Comparison of ENCODE assay signal across 14 mouse cellular contexts in genomic region chr5:116486135-116486534, GRCm38 (mm10).
"Had no signal": no experiment of that assay in that cellular context is flagged by ENCODE, and none has a peak within 500 bp of the region (broad histone marks: within the 10 kb centered on the region; RNA-seq: fewer than 3 reads in every experiment).

No protein-coding gene starts in this region.

- H3K9me3 ChIP-seq: limb, embryonic 10.5 days; liver, embryonic 12.5 days; midbrain, embryonic 10.5 days; neural tube, embryonic 15.5 days had no signal

- H3K4me3 ChIP-seq: left cerebral cortex, adult 2 months; limb, embryonic 10.5 days; liver, embryonic 12.5 days; midbrain, embryonic 10.5 days; myocyte; neural tube, embryonic 15.5 days had no signal

- DNase-seq: lung, embryonic 14.5 days; lung, postnatal 10 days; lung, postnatal 4 days; right cerebral cortex, adult 18-20 months; right cerebral cortex, postnatal 25 days; thymus, postnatal 36 days had no signal

- ATAC-seq: inflammation-experienced regulatory T-cells, adult 6 months; intestine, postnatal 0 days; liver, embryonic 12.5 days had no signal

- H3K27me3 ChIP-seq: liver, embryonic 12.5 days; neural tube, embryonic 15.5 days had no signal

- H3K4me1 ChIP-seq: liver, embryonic 12.5 days had no signal

- H3K9ac ChIP-seq: liver, embryonic 12.5 days; lung, embryonic 14.5 days; neural tube, embryonic 15.5 days had no signal

- H3K36me3 ChIP-seq: limb, embryonic 10.5 days; liver, embryonic 12.5 days; neural tube, embryonic 15.5 days had no signal

- H3K4me2 ChIP-seq: liver, embryonic 12.5 days; lung, embryonic 14.5 days; neural tube, embryonic 15.5 days had no signal

- H3K27ac ChIP-seq: left cerebral cortex, adult 2 months; limb, embryonic 10.5 days; liver, embryonic 12.5 days; midbrain, embryonic 10.5 days; neural tube, embryonic 15.5 days had no signal
